In the genomic region with DNA sequence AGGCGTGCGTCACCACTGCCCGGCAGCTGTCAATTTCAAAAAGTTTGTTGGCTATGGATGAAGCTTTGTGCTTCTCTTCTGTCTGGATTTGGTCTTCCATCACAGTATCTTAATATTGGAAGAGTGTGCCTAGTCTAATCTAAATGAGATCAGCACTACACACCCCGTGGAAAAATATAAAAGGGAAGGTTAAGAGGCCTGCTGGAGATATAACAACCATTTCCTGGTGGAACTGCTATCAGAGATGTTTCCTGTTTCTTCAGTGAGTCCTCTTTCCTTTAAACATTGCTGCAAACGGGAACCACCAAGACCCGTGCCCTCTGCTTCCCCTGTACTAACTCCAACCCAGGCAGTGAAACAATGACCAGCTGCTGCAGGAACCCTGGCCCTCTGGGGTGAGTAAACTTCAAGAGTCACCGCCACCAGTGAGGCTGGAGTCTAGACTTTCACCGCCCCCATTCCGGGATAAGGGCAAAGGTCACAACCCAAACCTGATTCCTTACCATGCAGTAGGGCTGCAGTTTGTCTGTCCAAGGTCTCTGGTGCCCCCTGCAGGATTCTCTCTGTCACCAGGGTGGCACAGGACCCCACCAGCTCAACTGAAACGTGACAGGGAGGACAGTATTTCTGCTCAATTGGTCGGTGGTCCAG, we compare ENCODE assay signal across 8 mouse cellular contexts. TPM values are rescaled to one million over a fixed set of nuclear protein-coding genes. Genes with fewer than 3 reads are reported as not detected.
DNase-seq lines count a peak whose midpoint lies in the region; ATAC-seq and TF ChIP-seq lines count a peak whose summit lies in the region.

No protein-coding gene starts in this region.

- no peak overlapping the region for H3K4me3 ChIP-seq in heart, embryonic 12.5 days
- no peak overlapping the region for H3K4me3 ChIP-seq in lung, adult 2 months (replicated peaks; ENCODE audit: extremely low read depth, low read depth, low read length)

- no peak overlapping the region for H3K9ac ChIP-seq in heart, embryonic 12.5 days

- TF ChIP-seq POLR2A in lung, adult 2 months (IDR thresholded peaks at IDR 0.05; ENCODE audit: borderline replicate concordance, extremely low read depth, low read depth, low read length): no peak

- H3K9me3 ChIP-seq in heart, embryonic 12.5 days (replicated peaks): peaks cover 4% of the 10 kb centered on the region; the same call in 1 of the 2 replicates

- DNase-seq in cerebellum, adult 9-10 months: peak; percentile 68
- no peak for DNase-seq in cerebellum, adult 11 months
- DNase-seq in MEL-GATA-1-ER (ENCODE audit: extremely low read depth, low read depth): peak; percentile 59
- DNase-seq in embryo, embryonic 10 days (ENCODE audit: low spot score): peak; percentile 88
- peak; percentile 88 for DNase-seq in kidney, postnatal 14 days
- peak; percentile 75 for DNase-seq in lung, adult 2 months
- peak; percentile 46 for DNase-seq in right cerebral cortex, postnatal 25 days

- H3K36me3 ChIP-seq in heart, embryonic 12.5 days: peaks cover 82% of the 10 kb centered on the region

- WGBS in heart, embryonic 12.5 days: 46% methylated on average over 11 of the region's 11 CpGs
- WGBS in lung, adult 2 months: 36% methylated on average over 11 of the region's 11 CpGs

- H3K27me3 ChIP-seq in heart, embryonic 12.5 days (replicated peaks): no peaks in the 10 kb centered on the region

- TF ChIP-seq CTCF in lung, adult 2 months (IDR thresholded peaks at IDR 0.05; ENCODE audit: insufficient read depth, low read length): peak; percentile 86

- H3K4me2 ChIP-seq in heart, embryonic 12.5 days: no peak overlapping the region

- H3K4me1 ChIP-seq in heart, embryonic 12.5 days (replicated peaks): peaks cover 8% of the 10 kb centered on the region; the same call in 1 of the 2 replicates
- peaks cover 2% of the 10 kb centered on the region; the same call in 1 of the 2 replicates for H3K4me1 ChIP-seq in lung, adult 2 months (ENCODE audit: control insufficient read depth, insufficient read depth, low read length)

- ATAC-seq in heart, embryonic 12.5 days (ENCODE audit: insufficient number of reproducible peaks, low FRiP score): 0 out of 2 replicates have a peak, but pooled peaks have one; percentile 36

- no peak overlapping the region for H3K27ac ChIP-seq in heart, embryonic 12.5 days (ENCODE audit: poor library complexity, severe bottlenecking)

RNA-seq across cellular contexts. Expression of a gene that starts 12.2 kb away (rescaled TPM):
- not detected in 2 replicates for polyA plus RNA-seq in heart, embryonic 12.5 days (2016; fragmentation: Nextera tagmentation; extraction: Ambion mirVana)
- 4.2 and 13.3 TPM in 2 replicates for polyA plus RNA-seq in lung, adult 2 months (2012; rRNA removed)

RNA-seq across cellular contexts. Expression of a gene that starts 17.9 kb away (rescaled TPM):
- polyA plus RNA-seq in heart, embryonic 12.5 days (2016; fragmentation: Nextera tagmentation; extraction: Ambion mirVana): 26.9 and 29.7 TPM in 2 replicates
- polyA plus RNA-seq in lung, adult 2 months (2012; rRNA removed): 89.1 and 95.2 TPM in 2 replicates

RNA-seq across cellular contexts. Expression of a gene that starts 18.7 kb away (rescaled TPM):
- polyA plus RNA-seq in heart, embryonic 12.5 days (2016; fragmentation: Nextera tagmentation; extraction: Ambion mirVana): 29.5 and 31.7 TPM in 2 replicates
- 13.4 and 24.2 TPM in 2 replicates for polyA plus RNA-seq in lung, adult 2 months (2012; rRNA removed)

RNA-seq across cellular contexts. Expression of a gene that starts 21.8 kb away (rescaled TPM):
- 0.53 and 0.64 TPM in 2 replicates for polyA plus RNA-seq in heart, embryonic 12.5 days (2016; fragmentation: Nextera tagmentation; extraction: Ambion mirVana)
- polyA plus RNA-seq in lung, adult 2 months (2012; rRNA removed): 0.98 and 1.1 TPM in 2 replicates

RNA-seq across cellular contexts. Expression of a gene that starts 31.2 kb away (rescaled TPM):
- polyA plus RNA-seq in heart, embryonic 12.5 days (2016; fragmentation: Nextera tagmentation; extraction: Ambion mirVana): 12.8 and 13.6 TPM in 2 replicates
- polyA plus RNA-seq in lung, adult 2 months (2012; rRNA removed): 6.5 and 12.3 TPM in 2 replicates
